In the genomic region with DNA sequence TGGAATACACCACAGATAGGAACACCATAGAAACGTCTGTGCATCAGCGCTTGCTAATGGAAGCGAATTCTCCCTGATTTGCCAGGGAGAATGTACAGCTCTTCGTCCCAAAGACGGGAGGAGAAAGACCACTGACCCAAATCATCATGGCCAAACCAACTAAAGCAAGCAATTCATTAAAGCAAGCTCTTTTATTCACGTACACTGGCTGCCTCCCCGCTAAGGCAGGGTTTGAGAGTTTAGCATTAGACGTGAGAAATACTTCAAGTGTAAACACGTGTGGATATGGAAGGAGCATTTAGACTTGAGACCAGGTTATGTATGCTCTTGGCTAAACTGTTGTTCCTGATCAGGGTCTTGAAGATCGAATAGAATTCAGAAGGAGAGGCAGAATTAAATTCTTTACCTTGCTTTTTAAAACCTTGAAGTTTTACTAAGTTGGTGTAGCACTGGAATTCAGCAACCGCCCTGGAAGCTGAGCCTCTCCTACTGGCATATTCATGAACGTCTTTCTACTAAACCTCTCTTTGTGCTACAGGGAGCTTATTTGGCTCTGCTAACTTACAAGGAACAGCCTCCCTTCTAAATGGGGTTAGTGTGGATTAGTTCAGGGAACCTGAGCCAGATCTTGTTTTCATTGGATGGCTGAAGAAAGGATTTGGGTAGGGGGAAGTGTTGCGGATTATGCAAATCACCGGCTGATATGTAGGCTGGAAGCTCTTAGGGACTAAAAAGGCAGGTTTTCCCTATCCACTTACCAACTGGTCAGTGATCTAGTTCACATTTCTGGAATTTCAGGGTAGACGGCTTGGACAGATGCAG, we compare ENCODE assay signal across 10 mouse cellular contexts.
A peak's percentile ranks its signal among the peaks of the same experiment; 100 is the strongest.
DNase-seq lines count a peak whose midpoint lies in the region; ATAC-seq and TF ChIP-seq lines count a peak whose summit lies in the region.
"Had no signal": no experiment of that assay in that cellular context is flagged by ENCODE, and none has a peak within 500 bp of the region (broad histone marks: within the 10 kb centered on the region; RNA-seq: fewer than 3 reads in every experiment).

No protein-coding gene starts in this region.

- H3K4me1 ChIP-seq in embryonic facial prominence, embryonic 14.5 days (ENCODE audit: control insufficient read depth, insufficient read depth, low read length), result 0 out of 2 replicates have a peak, but pooled peaks cover 4% of the 10 kb centered on the region
- H3K4me1 ChIP-seq in hindbrain, embryonic 15.5 days (replicated peaks), result peaks cover 5% of the 10 kb centered on the region; the same call in 1 of the 2 replicates
- no peaks in the 10 kb centered on the region for H3K4me1 ChIP-seq in midbrain, postnatal 0 days (ENCODE audit: insufficient read depth, low read length)

- no peak overlapping the region for H3K27ac ChIP-seq in embryonic facial prominence, embryonic 14.5 days (replicated peaks; ENCODE audit: low read depth, low read length)
- peak overlapping the region; percentile 61 for H3K27ac ChIP-seq in hindbrain, embryonic 15.5 days (replicated peaks)
- H3K27ac ChIP-seq in midbrain, postnatal 0 days (ENCODE audit: low read depth, low read length), result peak overlapping the region; percentile 47; the same call in 1 of the 2 replicates

- 35% methylated on average over 15 of the region's 15 CpGs for WGBS in embryonic facial prominence, embryonic 14.5 days
- WGBS in hindbrain, embryonic 15.5 days, result 42% methylated on average over 15 of the region's 15 CpGs
- 24% methylated on average over 15 of the region's 15 CpGs for WGBS in midbrain, postnatal 0 days

- ATAC-seq in embryonic facial prominence, embryonic 14.5 days (ENCODE audit: low read depth), result peak; percentile 92
- ATAC-seq in hindbrain, embryonic 15.5 days (ENCODE audit: low FRiP score, low read depth), result 0 out of 2 replicates have a peak, but pooled peaks have one; percentile 27
- peak; percentile 47; the same call in 1 of the 2 replicates for ATAC-seq in midbrain, postnatal 0 days (ENCODE audit: low FRiP score)

- no peaks in the 10 kb centered on the region for H3K36me3 ChIP-seq in embryonic facial prominence, embryonic 14.5 days (ENCODE audit: control insufficient read depth, insufficient read depth, low read length)
- no peaks in the 10 kb centered on the region for H3K36me3 ChIP-seq in hindbrain, embryonic 15.5 days
- no peaks in the 10 kb centered on the region for H3K36me3 ChIP-seq in midbrain, postnatal 0 days (ENCODE audit: insufficient read depth, low read length)

- H3K9me3 ChIP-seq in embryonic facial prominence, embryonic 14.5 days (ENCODE audit: control insufficient read depth, low read length), result no peaks in the 10 kb centered on the region
- H3K9me3 ChIP-seq in hindbrain, embryonic 15.5 days, result no peaks in the 10 kb centered on the region
- H3K9me3 ChIP-seq in midbrain, postnatal 0 days (ENCODE audit: low read length), result no peaks in the 10 kb centered on the region

- no peaks in the 10 kb centered on the region for H3K27me3 ChIP-seq in embryonic facial prominence, embryonic 14.5 days (replicated peaks; ENCODE audit: control insufficient read depth, insufficient read depth, low read length)
- H3K27me3 ChIP-seq in hindbrain, embryonic 15.5 days, result peaks cover 3% of the 10 kb centered on the region; the same call in 1 of the 2 replicates
- H3K27me3 ChIP-seq in midbrain, postnatal 0 days (ENCODE audit: insufficient read depth, low read length), result no peaks in the 10 kb centered on the region

- TF ChIP-seq CTCF in midbrain, postnatal 0 days (IDR thresholded peaks at IDR 0.05), result no peak

- H3K4me3 ChIP-seq in embryonic facial prominence, embryonic 14.5 days (ENCODE audit: low read depth, low read length), result no peak overlapping the region
- H3K4me3 ChIP-seq in hindbrain, embryonic 15.5 days, result no peak overlapping the region
- no peak overlapping the region for H3K4me3 ChIP-seq in midbrain, postnatal 0 days (ENCODE audit: low read depth, low read length)

- H3K4me2 ChIP-seq in embryonic facial prominence, embryonic 14.5 days (ENCODE audit: low read depth, low read length), result no peak overlapping the region
- H3K4me2 ChIP-seq in hindbrain, embryonic 15.5 days, result no peak overlapping the region
- H3K4me2 ChIP-seq in midbrain, postnatal 0 days (ENCODE audit: low read depth, low read length, poor library complexity, severe bottlenecking), result no peak overlapping the region
- H3K4me2 ChIP-seq: lung, embryonic 14.5 days had no signal

- H3K9ac ChIP-seq in embryonic facial prominence, embryonic 14.5 days (ENCODE audit: low read depth, low read length), result no peak overlapping the region
- no peak overlapping the region for H3K9ac ChIP-seq in hindbrain, embryonic 15.5 days
- no peak overlapping the region for H3K9ac ChIP-seq in midbrain, postnatal 0 days (replicated peaks; ENCODE audit: low read length, poor library complexity, severe bottlenecking)
- H3K9ac ChIP-seq: lung, embryonic 14.5 days had no signal

- peak; percentile 35 for DNase-seq in embryo, embryonic 10 days (ENCODE audit: low spot score)
- peak; percentile 85 for DNase-seq in embryonic facial prominence, embryonic 14.5 days (ENCODE audit: low spot score)
- DNase-seq in midbrain, postnatal 0 days (ENCODE audit: low spot score), result peak; percentile 46
- DNase-seq in right cerebral cortex, postnatal 4 days, result no peak
- DNase-seq in thymus, postnatal 25 days, result no peak
- no peak for DNase-seq in kidney, postnatal 36 days
- DNase-seq: gastrocnemius, postnatal 10 days; lung, embryonic 14.5 days; right cerebral cortex, adult 18-20 months had no signal

Comparison
In these comparisons a context has a peak if more than half of its experiments do, and no peak if none do; other contexts are left out.
1. DNase-seq: peak in embryo, embryonic 10 days (single experiment), embryonic facial prominence, embryonic 14.5 days (single experiment) and midbrain, postnatal 0 days (single experiment); none in right cerebral cortex, postnatal 4 days (single experiment), thymus, postnatal 25 days (single experiment) and kidney, postnatal 36 days (0 of 2).
2. ATAC-seq: peak in every context shown above with its lines; median percentile 92 in embryonic facial prominence, embryonic 14.5 days; 47 in midbrain, postnatal 0 days; 27 in hindbrain, embryonic 15.5 days.